Mouse (Mus musculus) CH12.LX (cell line): ENCODE measurements at regions not wholly inside any gene's neighbourhood (a gene's known extent, or its start where the extent isn't known, plus 50 kb on each side); places are given as distances from the start of the nearest gene placed in this dataset.

Experiments used
- DNase-seq: peaks from one replicate; pipeline ENCODE4 v3.0.0-alpha.2; 2013; ENCODE audit errors: extremely low read depth
- H3K27ac ChIP-seq: 2 replicates; pipeline ENCODE4 v1.5.1; 2012; ENCODE audit warnings: low read depth, mild to moderate bottlenecking, control low read depth, moderate library complexity; ENCODE audit not compliant: insufficient read depth
- H3K27me3 ChIP-seq: replicated peaks from 2 replicates; pipeline ENCODE3; 2012; ENCODE audit warnings: inconsistent platforms
- H3K36me3 ChIP-seq, 2 experiments: replicated peaks in 1 of 2; 2 replicates each; pipeline versions ENCODE3 to v1.6.1; 2012; ENCODE audit warnings: inconsistent platforms in 1 of 2, low read length in 1 of 2, mild to moderate bottlenecking in 1 of 2, mixed read lengths in 1 of 2, moderate library complexity in 1 of 2; ENCODE audit not compliant: control insufficient read depth in 1 of 2, insufficient read depth in 1 of 2
- H3K4me1 ChIP-seq, 2 experiments: 2 replicates each; pipeline ENCODE4 v1.6.1; 2012; ENCODE audit warnings: inconsistent platforms in 1 of 2, moderate library complexity in 1 of 2; ENCODE audit not compliant: insufficient read depth in 2 of 2, control insufficient read depth in 1 of 2
- H3K4me2 ChIP-seq: 2 replicates; pipeline ENCODE4 v1.6.1; 2012; ENCODE audit warnings: low read depth, mild to moderate bottlenecking, control low read depth; ENCODE audit not compliant: poor library complexity, insufficient read depth, severe bottlenecking
- H3K4me3 ChIP-seq, 3 experiments: fragments of 150-350 bp in 1 of 3; sonication (generic) in 1 of 3; replicated peaks in 1 of 3; 2 replicates each; pipeline versions ENCODE3 to v1.5.1; 2011 to 2012; ENCODE audit warnings: low read depth in 2 of 3, low read length in 2 of 3, mild to moderate bottlenecking in 2 of 3, moderate library complexity in 2 of 3, control low read depth in 1 of 3, improper control_type of control experiment in 1 of 3, inconsistent platforms in 1 of 3, mixed read lengths in 1 of 3; ENCODE audit not compliant: poor library complexity in 1 of 3
- H3K79me2 ChIP-seq: replicated peaks from 2 replicates; pipeline ENCODE4 v1.6.1; 2012; ENCODE audit warnings: mild to moderate bottlenecking, moderate library complexity; ENCODE audit not compliant: control insufficient read depth, poor library complexity, insufficient read depth, severe bottlenecking; ENCODE audit errors: extremely low read depth
- H3K9ac ChIP-seq: 2 replicates; pipeline ENCODE4 v1.6.1; 2012; ENCODE audit warnings: low read depth, mild to moderate bottlenecking, control low read depth, moderate library complexity; ENCODE audit not compliant: insufficient read depth
- H3K9me3 ChIP-seq: replicated peaks from 2 replicates; pipeline ENCODE3; 2012; ENCODE audit warnings: low read length, inconsistent platforms, mixed read lengths
- CHD1 ChIP-seq: IDR thresholded peaks from 2 replicates; pipeline ENCODE4 v1.6.1; 2012; ENCODE audit warnings: low read depth, low read length, improper control_type of control experiment, inconsistent platforms
- CHD2 ChIP-seq: IDR thresholded peaks from 2 replicates; pipeline ENCODE4 v1.6.1; 2011; ENCODE audit warnings: low read length, improper control_type of control experiment
- CTCF ChIP-seq, 2 experiments: IDR thresholded peaks in 1 of 2; conservative IDR thresholded peaks in 1 of 2; 2 replicates each; pipeline ENCODE4 v1.5.1; 2011 to 2012; ENCODE audit warnings: low read depth in 2 of 2, low read length in 2 of 2, improper control_type of control experiment in 1 of 2, inconsistent platforms in 1 of 2, mild to moderate bottlenecking in 1 of 2, moderate library complexity in 1 of 2
- E2F4 ChIP-seq: IDR thresholded peaks from 2 replicates; pipeline ENCODE4 v1.6.1; 2011; ENCODE audit warnings: low read depth, low read length, improper control_type of control experiment; ENCODE audit not compliant: insufficient replicate concordance
- ELF1 ChIP-seq: IDR thresholded peaks from 2 replicates; pipeline ENCODE4 v1.6.1; 2014; ENCODE audit warnings: low read depth, mild to moderate bottlenecking, inconsistent platforms, low read length, improper control_type of control experiment
- EP300 ChIP-seq: IDR thresholded peaks from 2 replicates; pipeline ENCODE4 v1.6.1; 2011; ENCODE audit warnings: low read length, improper control_type of control experiment
- HCFC1 ChIP-seq: IDR thresholded peaks from 2 replicates; pipeline ENCODE4 v1.6.1; 2012; ENCODE audit warnings: low read depth, mild to moderate bottlenecking, inconsistent platforms, low read length, improper control_type of control experiment
- JUN ChIP-seq: IDR thresholded peaks from 2 replicates; pipeline ENCODE4 v1.6.1; 2011; ENCODE audit warnings: low read depth, mild to moderate bottlenecking, low read length, improper control_type of control experiment, moderate library complexity; ENCODE audit not compliant: insufficient read depth
- KAT2A ChIP-seq: IDR thresholded peaks from 2 replicates; pipeline ENCODE4 v1.6.1; 2012; ENCODE audit warnings: low read length, improper control_type of control experiment, inconsistent platforms; ENCODE audit not compliant: insufficient replicate concordance
- MEF2A ChIP-seq: IDR thresholded peaks from 2 replicates; pipeline ENCODE4 v1.6.1; 2014; ENCODE audit warnings: low read depth, mild to moderate bottlenecking, inconsistent platforms, low read length, improper control_type of control experiment, borderline replicate concordance
- PAX5 ChIP-seq: IDR thresholded peaks from 2 replicates; pipeline ENCODE4 v1.6.1; 2012; ENCODE audit warnings: low read length, inconsistent platforms, mixed read lengths
- POLR2AphosphoS2 ChIP-seq: IDR thresholded peaks from 2 replicates; pipeline ENCODE4 v1.6.1; 2011; ENCODE audit warnings: low read depth, low read length, improper control_type of control experiment
- SIN3A ChIP-seq: IDR thresholded peaks from 2 replicates; pipeline ENCODE4 v1.6.1; 2012; ENCODE audit warnings: low read length, improper control_type of control experiment, inconsistent platforms
- SMC3 ChIP-seq: IDR thresholded peaks from 2 replicates; pipeline ENCODE4 v1.6.1; 2011; ENCODE audit warnings: low read depth, low read length, improper control_type of control experiment
- TBP ChIP-seq: conservative IDR thresholded peaks from 2 replicates; pipeline ENCODE4 v1.6.1; 2011; ENCODE audit warnings: low read depth, low read length, improper control_type of control experiment
- TCF12 ChIP-seq: IDR thresholded peaks from 2 replicates; pipeline ENCODE4 v1.6.1; 2014; ENCODE audit warnings: low read depth, mild to moderate bottlenecking, inconsistent platforms, low read length, improper control_type of control experiment
- UBTF ChIP-seq: IDR thresholded peaks from 2 replicates; pipeline ENCODE4 v1.6.1; 2012; ENCODE audit warnings: low read depth, mild to moderate bottlenecking, inconsistent platforms, low read length, improper control_type of control experiment, moderate library complexity
- USF1 ChIP-seq: IDR thresholded peaks from 2 replicates; pipeline ENCODE4 v1.6.1; 2014; ENCODE audit warnings: low read depth, mild to moderate bottlenecking, inconsistent platforms, low read length, improper control_type of control experiment
- USF2 ChIP-seq: conservative IDR thresholded peaks from 2 replicates; pipeline ENCODE4 v1.6.1; 2011; ENCODE audit warnings: low read depth, low read length, improper control_type of control experiment
- ZKSCAN1 ChIP-seq: IDR thresholded peaks from 2 replicates; pipeline ENCODE4 v1.6.1; 2012; ENCODE audit warnings: low read depth, inconsistent platforms, low read length, improper control_type of control experiment, borderline replicate concordance
- ZMIZ1 ChIP-seq: IDR thresholded peaks from 2 replicates; pipeline ENCODE4 v1.6.1; 2012; ENCODE audit warnings: low read depth, mild to moderate bottlenecking, inconsistent platforms, low read length, improper control_type of control experiment
- dilution Hi-C: fragments of 300-500 bp; cut with MboI; formaldehyde crosslinking; loops from 2 replicates; pipeline ENCODE4 v1.14.3; 2020; ENCODE audit warnings: low sequenced_read_pairs; ENCODE audit not compliant: extremely low pct_unique_long_range_greater_than_20kb, extremely low pct_ligation_motif_present
- in situ Hi-C: fragments of 300-500 bp; cut with MboI; formaldehyde crosslinking; loops from 3 replicates; pipeline ENCODE4 v1.14.3; 2019; ENCODE audit warnings: low sequenced_read_pairs, low pct_ligation_motif_present, low pct_unique_long_range_greater_than_20kb, mixed read lengths

- TF ChIP-seq ZKSCAN1 (no peak), KAT2A (no peak), POLR2AphosphoS2 (no peak), USF2 (no peak), JUN (no peak), CHD1 (no peak), PAX5 (no peak), TCF12 (no peak), USF1 (no peak), MEF2A (no peak), ELF1 (no peak), TBP (no peak), HCFC1 (no peak), SMC3 (no peak), CHD2 (no peak), ZMIZ1 (no peak), E2F4 (no peak), SIN3A (no peak), CTCF (conservative IDR thresholded peaks at IDR 0.05 in 1 of 2, IDR thresholded peaks at IDR 0.05 in 1 of 2; ENCODE audit: low read depth in 2 of 2, low read length in 2 of 2) (no peak), EP300 (no peak)
- peak overlapping the region; percentile 7; the same call in 1 of the 2 replicates for H3K9ac ChIP-seq
- in situ Hi-C loops (loop anchor here (10.0 kb wide), 1 partner anchor 419 kb away; no protein-coding TSS in a partner anchor), dilution Hi-C loops (no loop called here)
- H3K27ac ChIP-seq = peak overlapping the region; percentile 7
- H3K36me3 ChIP-seq = no peaks in the 10 kb centered on the region
- H3K27me3 ChIP-seq = no peaks in the 10 kb centered on the region
- no peak for DNase-seq
- H3K4me2 ChIP-seq = peak overlapping the region; percentile 79
- H3K4me3 ChIP-seq = no peak overlapping the region
- no peaks in the 10 kb centered on the region for H3K79me2 ChIP-seq
- peaks cover 33 to 90% of the 10 kb centered on the region in 2 experiments for H3K4me1 ChIP-seq
- no peaks in the 10 kb centered on the region for H3K9me3 ChIP-seq
Measured at GRCm38 (mm10) chr3:133754006-133754910, 209.3 kb upstream of the Tet2 start.

DNA sequence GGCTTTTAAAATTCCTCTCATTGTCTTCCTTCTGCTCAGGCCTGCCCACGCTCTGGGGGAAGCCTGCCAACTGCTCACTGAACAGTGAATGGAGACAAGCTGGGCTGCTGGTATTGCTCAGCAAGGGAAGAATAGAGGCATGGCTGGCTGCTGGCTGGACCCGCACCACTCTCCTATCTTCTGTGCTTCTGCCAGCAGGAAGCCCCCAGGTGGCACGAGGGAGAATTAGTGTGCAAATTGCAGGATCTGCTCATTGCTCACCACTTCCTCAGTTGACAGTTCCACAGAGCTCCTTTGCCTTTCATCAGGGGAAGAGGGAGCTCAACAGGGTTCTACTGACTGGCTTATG is 209.9 kb upstream of the Tet2 start:
- in situ Hi-C loops = loop anchor here (5.0 to 10.0 kb wide), 2 partner anchors 173 to 420 kb away; no protein-coding TSS in a partner anchor
- Histone ChIP-seq H3K9ac (peak overlapping the region; percentile 7; the same call in 1 of the 2 replicates), H3K4me2 (peak overlapping the region; percentile 79), H3K27ac (peak overlapping the region; percentile 7), H3K79me2 (no peaks in the 10 kb centered on the region), H3K9me3 (no peaks in the 10 kb centered on the region), H3K27me3 (no peaks in the 10 kb centered on the region), H3K36me3 (no peaks in the 10 kb centered on the region)
- peak; percentile 72 for DNase-seq
- dilution Hi-C loops = no loop called here
- TF ChIP-seq UBTF = peak; percentile 63; the same call in 1 of the 2 replicates
- TF ChIP-seq MEF2A = no peak
- TF ChIP-seq TBP = 0 out of 2 replicates have a peak, but pooled peaks have one; percentile 31
- TF ChIP-seq, all 38 proteins: peak for 2
- Histone ChIP-seq H3K4me3 (no peak overlapping the region), H3K4me1 (peaks cover 28 to 90% of the 10 kb centered on the region in 2 experiments)
